Comparison of ENCODE assay signal across 8 mouse cellular contexts in genomic region chr9:18293026-18293781, GRCm38 (mm10). TPM values are rescaled to one million over a fixed set of nuclear protein-coding genes. Genes with fewer than 3 reads are reported as not detected.
DNase-seq lines count a peak whose midpoint lies in the region; ATAC-seq and TF ChIP-seq lines count a peak whose summit lies in the region.

No protein-coding gene starts in this region.

- no peak for TF ChIP-seq CTCF in gastrocnemius, adult 2 months (IDR thresholded peaks at IDR 0.05)
- no peak for TF ChIP-seq CTCF in C2C12 (IDR thresholded peaks at IDR 0.05; ENCODE audit: control insufficient read depth, insufficient read depth, insufficient read length)

- H3K4me2 ChIP-seq in forebrain, embryonic 11.5 days (ENCODE audit: low read depth, low read length, severe bottlenecking): peak overlapping the region; percentile 62
- peak overlapping the region; percentile 77 for H3K4me2 ChIP-seq in liver, embryonic 13.5 days

- H3K9me3 ChIP-seq in forebrain, embryonic 11.5 days (ENCODE audit: control insufficient read depth, low read length): no peaks in the 10 kb centered on the region
- no peaks in the 10 kb centered on the region for H3K9me3 ChIP-seq in liver, embryonic 13.5 days (replicated peaks)

- 0 out of 2 replicates have a peak, but pooled peaks cover 2% of the 10 kb centered on the region for H3K4me1 ChIP-seq in forebrain, embryonic 11.5 days (replicated peaks; ENCODE audit: control insufficient read depth, insufficient read depth, low read length)
- H3K4me1 ChIP-seq in liver, embryonic 13.5 days (replicated peaks): peaks cover 10% of the 10 kb centered on the region

- no peak for ATAC-seq in forebrain, embryonic 11.5 days (replicated peaks; ENCODE audit: low FRiP score)
- ATAC-seq in liver, embryonic 13.5 days (ENCODE audit: low read depth): no peak

- peak overlapping the region; percentile 89 for H3ac ChIP-seq in C2C12 (ENCODE audit: control insufficient read depth, insufficient read length, low read depth)

- peaks cover 58% of the 10 kb centered on the region for H3K79me2 ChIP-seq in C2C12 (ENCODE audit: control insufficient read depth, insufficient read depth)

- H3K79me3 ChIP-seq in C2C12 (ENCODE audit: low read depth): peaks cover 51% of the 10 kb centered on the region

- DNase-seq in gastrocnemius, adult 2 months: no peak
- no peak for DNase-seq in gastrocnemius, postnatal 14 days
- no peak for DNase-seq in forebrain, embryonic 11.5 days (ENCODE audit: low spot score)
- DNase-seq in liver, embryonic 13.5 days: no peak
- DNase-seq in ovary, postnatal 14 days (ENCODE audit: low spot score): no peak
- no peak for DNase-seq in cerebellum, postnatal 25 days
- DNase-seq in left cerebral cortex, adult 8-10 months (ENCODE audit: low spot score in 2 of 2): no peak

- H3K9ac ChIP-seq in forebrain, embryonic 11.5 days (ENCODE audit: low read length): peak overlapping the region; percentile 96
- peak overlapping the region; percentile 93 for H3K9ac ChIP-seq in liver, embryonic 13.5 days

- peak overlapping the region; percentile 89 for H3K4me3 ChIP-seq in gastrocnemius, adult 2 months
- peak overlapping the region; percentile 94 for H3K4me3 ChIP-seq in C2C12 (ENCODE audit: insufficient read depth, poor library complexity, severe bottlenecking)
- H3K4me3 ChIP-seq in forebrain, embryonic 11.5 days (ENCODE audit: low read depth, low read length): peak overlapping the region; percentile 83
- H3K4me3 ChIP-seq in liver, embryonic 13.5 days (replicated peaks): peak overlapping the region; percentile 91

- peaks cover 19% of the 10 kb centered on the region for H3K36me3 ChIP-seq in C2C12 (ENCODE audit: control insufficient read depth, insufficient read depth)
- no peaks in the 10 kb centered on the region for H3K36me3 ChIP-seq in forebrain, embryonic 11.5 days (ENCODE audit: control insufficient read depth, insufficient read depth, low read length)
- peaks cover 6% of the 10 kb centered on the region; the same call in 1 of the 2 replicates for H3K36me3 ChIP-seq in liver, embryonic 13.5 days

- WGBS in forebrain, embryonic 11.5 days: 56% methylated on average over 6 of the region's 6 CpGs
- WGBS in liver, embryonic 13.5 days (ENCODE audit: insufficient replicate concordance): 13% methylated on average over 6 of the region's 6 CpGs

- peak overlapping the region; percentile 97 for H3K27ac ChIP-seq in gastrocnemius, adult 2 months
- no peak overlapping the region for H3K27ac ChIP-seq in forebrain, embryonic 11.5 days (ENCODE audit: low read depth, low read length)
- H3K27ac ChIP-seq in liver, embryonic 13.5 days: peak overlapping the region; percentile 89

- intact Hi-C loops in gastrocnemius, adult 2 months (cut with DNase I): loop anchor here (2.0 to 10.0 kb wide), 2 partner anchors 180 to 1332 kb away; partner anchors contain the start of gene Zfp317
- intact Hi-C loops in gastrocnemius, postnatal 14 days (cut with DNase I; ENCODE audit: low total_unique reads): no loop called here

- H3K27me3 ChIP-seq in C2C12 (ENCODE audit: control insufficient read depth, insufficient read depth, insufficient read length): no peaks in the 10 kb centered on the region
- no peaks in the 10 kb centered on the region for H3K27me3 ChIP-seq in forebrain, embryonic 11.5 days (ENCODE audit: control insufficient read depth, insufficient read depth, low read length)
- H3K27me3 ChIP-seq in liver, embryonic 13.5 days: no peaks in the 10 kb centered on the region

TF ChIP-seq in C2C12, 6 proteins besides CTCF, POLR2A, EP300 and RAD21:
- TF ChIP-seq CEBPB (IDR thresholded peaks at IDR 0.05; ENCODE audit: low read depth) (no peak), FOSL1 (IDR thresholded peaks at IDR 0.05; ENCODE audit: insufficient read depth, low read length, poor library complexity, severe bottlenecking) (no peak), USF1 (IDR thresholded peaks at IDR 0.05; ENCODE audit: low read depth) (no peak)

RNA-seq across cellular contexts. Expression of gene Chordc1, which starts 1.3 kb away (rescaled TPM):
- 10 to 100 TPM; 60.3 to 66.2 TPM for total RNA-seq in gastrocnemius, adult 2 months (2021)
- total RNA-seq in gastrocnemius, postnatal 14 days (2021): 10 to 100 TPM; 39.3 to 41.3 TPM
- 27.5 TPM for polyA plus RNA-seq in C2C12 (2012; fragmentation: generic; extraction: Trizol)
- 123 and 129 TPM in 2 replicates for polyA plus RNA-seq in forebrain, embryonic 11.5 days (2014; fragmentation: Nextera tagmentation; extraction: Ambion mirVana)
- polyA plus RNA-seq in liver, embryonic 13.5 days (2015; fragmentation: Nextera tagmentation; extraction: Ambion mirVana): 62.1 and 71.2 TPM in 2 replicates
- 10 to 100 TPM; 66.9 to 82.6 (median 70.8) TPM for total RNA-seq in left cerebral cortex, adult 8-10 months (2022)
